Mouse (Mus musculus): ENCODE measurements around the gene Hist2h2aa1.
"Not testable (repeated sequence)": the region's sequence is repeated elsewhere in the genome, so short reads cannot be mapped to it uniquely, and the experiment has no call there.

Hist2h2aa1 gene

GRCm38 (mm10) chr3:96254683-96255355, 9.5 kb downstream of the Hist2h2aa1 start:
- no peak for DNase-seq (ENCODE audit: low spot score)

- no peak for DNase-seq (ENCODE audit: low spot score)
Measured at GRCm38 (mm10) chr3:96255926-96256593, 10.8 kb downstream of the Hist2h2aa1 start.

- DNase-seq (ENCODE audit: low spot score) = no peak
Measured at GRCm38 (mm10) chr3:96257190-96257589, 11.9 kb downstream of the Hist2h2aa1 start.

- DNase-seq (ENCODE audit: low spot score) = no peak
Measured at GRCm38 (mm10) chr3:96260220-96260619, 14.9 kb downstream of the Hist2h2aa1 start.

- no peak for DNase-seq (ENCODE audit: low spot score)
Measured at GRCm38 (mm10) chr3:96261623-96262022, 16.3 kb downstream of the Hist2h2aa1 start.

GRCm38 (mm10) chr3:96262216-96262875, 17.0 kb downstream of the Hist2h2aa1 start:
- DNase-seq (ENCODE audit: low spot score) = peak; percentile 68

GRCm38 (mm10) chr3:96262979-96263550, 17.8 kb downstream of the Hist2h2aa1 start, which contains the start of gene Hist2h4:
Hist2h4 (minus strand) TSS chr3:96263311.
- DNase-seq (ENCODE audit: low spot score) = peak; percentile 90

GRCm38 (mm10) chr3:96263558-96264403, 18.5 kb downstream of the Hist2h2aa1 start:
- peak; percentile 58 for DNase-seq (ENCODE audit: low spot score)

GRCm38 (mm10) chr3:96264404-96264949, 19.2 kb downstream of the Hist2h2aa1 start:
- no peak for DNase-seq (ENCODE audit: low spot score)

GRCm38 (mm10) chr3:96266132-96266710, 20.9 kb downstream of the Hist2h2aa1 start:
- DNase-seq (ENCODE audit: low spot score) = no peak

- DNase-seq (ENCODE audit: low spot score) = no peak
Measured at GRCm38 (mm10) chr3:96267541-96267940, 22.2 kb downstream of the Hist2h2aa1 start.

- DNase-seq (ENCODE audit: low spot score) = peak; percentile 79
Measured at GRCm38 (mm10) chr3:96268051-96268775, 22.9 kb downstream of the Hist2h2aa1 start, which contains the start of gene Hist2h3b. Hist2h3b (plus strand) TSS chr3:96268654.

- DNase-seq (ENCODE audit: low spot score) = not testable (repeated sequence)
Measured at GRCm38 (mm10) chr3:96268776-96269378, 23.6 kb downstream of the Hist2h2aa1 start.

- DNase-seq (ENCODE audit: low spot score) = peak; percentile 84
Measured at GRCm38 (mm10) chr3:96269511-96270474, 24.5 kb downstream of the Hist2h2aa1 start, which contains the start of gene Hist2h2bb. Hist2h2bb (plus strand) TSS chr3:96269752.

GRCm38 (mm10) chr3:96273591-96274465, 28.5 kb downstream of the Hist2h2aa1 start:
- DNase-seq (ENCODE audit: low spot score) = no peak

GRCm38 (mm10) chr3:96277428-96277799, 32.1 kb downstream of the Hist2h2aa1 start:
- peak; percentile 60 for DNase-seq (ENCODE audit: low spot score)
